Mouse (Mus musculus) embryo, embryonic 9.5 days (tissue): ENCODE measurements at regions not wholly inside any gene's neighbourhood (a gene's known extent, or its start where the extent isn't known, plus 50 kb on each side); places are given as distances from the start of the nearest gene placed in this dataset.
"Not testable (repeated sequence)": the region's sequence is repeated elsewhere in the genome, so short reads cannot be mapped to it uniquely, and the experiment has no call there.

Source experiments
- DNase-seq: peaks from one replicate; pipeline ENCODE4 v3.0.0-alpha.2; 2017; ENCODE audit errors: extremely low spot score

DNA sequence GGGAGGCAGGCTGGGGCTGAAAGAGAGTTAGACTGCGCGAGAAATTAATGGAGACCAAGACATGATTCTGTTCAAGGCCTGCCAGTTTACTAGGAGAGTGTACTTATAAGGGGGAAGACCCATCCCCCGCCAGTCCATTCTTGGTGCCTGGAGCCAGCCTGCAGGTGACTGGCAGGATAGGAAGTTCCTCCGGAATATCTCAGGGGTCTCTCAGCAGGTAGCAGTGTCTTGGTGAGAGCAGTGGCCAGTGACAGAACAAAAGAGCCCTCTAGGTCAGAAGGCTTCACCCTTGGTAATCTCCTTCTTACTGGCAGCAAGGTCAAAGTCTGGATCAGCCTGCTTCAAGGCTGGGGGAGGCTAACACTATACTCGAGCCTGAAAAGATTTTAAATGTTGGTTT is 83.7 kb upstream of the Zfp804b start:
- DNase-seq: no peak

DNA sequence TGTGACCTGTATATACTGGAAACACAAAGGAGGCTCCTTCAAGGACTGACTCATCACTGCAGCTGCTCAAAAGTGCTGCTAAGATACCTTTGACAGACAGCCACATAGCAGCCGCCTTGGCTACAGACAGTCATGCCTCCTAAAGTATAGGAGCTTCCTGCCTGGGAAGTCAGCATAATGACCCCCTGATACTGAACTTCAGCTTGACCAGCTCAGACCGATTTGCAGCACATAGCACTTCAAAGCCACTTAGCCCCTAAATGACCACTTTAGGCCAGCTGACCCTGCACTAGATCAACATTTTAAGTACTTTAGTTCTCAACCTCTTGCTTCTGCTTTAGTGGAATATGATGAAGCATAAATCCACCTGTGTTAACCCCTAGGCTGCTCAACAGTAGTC is 91.9 kb upstream of the Zfp804b start:
- no peak for DNase-seq

DNA sequence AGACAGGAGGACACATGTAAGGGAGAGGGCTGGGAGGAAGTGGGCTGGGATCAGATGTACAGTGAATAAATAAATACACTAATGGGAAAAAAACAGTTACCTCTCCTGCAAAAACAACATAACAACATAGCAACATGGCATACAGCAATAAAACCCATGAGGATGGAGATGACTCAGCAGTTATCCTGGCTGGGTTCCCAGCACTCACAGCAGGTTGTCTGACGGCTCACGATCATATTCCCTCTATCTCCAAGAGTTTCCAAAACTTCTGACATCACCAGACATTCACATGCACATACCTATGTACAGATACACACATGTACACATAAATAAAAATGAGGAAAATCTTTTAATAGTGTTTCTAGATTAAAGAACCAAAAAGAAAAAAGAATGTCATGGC is 103.4 kb upstream of the Zfp804b start:
- DNase-seq: no peak

DNA sequence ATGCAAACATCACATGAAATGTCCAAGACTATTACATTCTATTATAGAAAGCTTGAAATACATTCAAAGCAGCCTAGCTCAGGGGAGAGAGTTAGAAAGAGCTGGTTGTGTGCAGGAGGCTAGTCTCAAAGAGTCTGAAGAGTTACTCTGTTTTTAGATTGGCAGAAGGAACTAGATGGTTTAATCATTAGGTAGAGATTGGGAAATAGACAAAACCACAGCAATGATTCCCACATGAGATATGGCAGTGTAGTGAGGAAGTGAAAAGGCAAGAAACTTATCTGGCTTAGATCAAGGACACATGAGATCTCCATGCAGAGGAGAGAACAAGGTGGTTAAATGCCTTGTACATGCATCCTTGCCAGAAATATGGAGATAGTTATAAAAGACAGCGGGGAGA is 110.3 kb upstream of the Zfp804b start:
- no peak for DNase-seq

DNA sequence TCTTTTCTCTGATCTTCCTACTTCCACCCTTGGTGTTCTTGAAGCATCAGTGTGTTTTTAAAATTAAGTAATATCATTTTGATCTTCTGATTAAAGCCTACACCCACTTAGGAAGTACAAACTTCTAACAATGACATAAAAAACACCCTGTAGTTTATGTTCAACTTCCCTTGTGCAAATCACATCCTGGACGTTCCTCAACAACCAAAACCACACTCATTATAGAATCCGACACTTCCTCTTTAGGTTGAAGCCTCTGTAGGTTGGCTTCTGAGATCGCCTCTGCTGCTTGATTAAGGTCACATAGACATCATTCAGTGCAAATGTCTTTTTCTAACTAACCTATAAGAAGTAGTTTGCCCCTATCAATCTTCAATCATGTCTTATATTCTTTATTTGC is 112.5 kb upstream of the Zfp804b start:
- no peak for DNase-seq

DNA sequence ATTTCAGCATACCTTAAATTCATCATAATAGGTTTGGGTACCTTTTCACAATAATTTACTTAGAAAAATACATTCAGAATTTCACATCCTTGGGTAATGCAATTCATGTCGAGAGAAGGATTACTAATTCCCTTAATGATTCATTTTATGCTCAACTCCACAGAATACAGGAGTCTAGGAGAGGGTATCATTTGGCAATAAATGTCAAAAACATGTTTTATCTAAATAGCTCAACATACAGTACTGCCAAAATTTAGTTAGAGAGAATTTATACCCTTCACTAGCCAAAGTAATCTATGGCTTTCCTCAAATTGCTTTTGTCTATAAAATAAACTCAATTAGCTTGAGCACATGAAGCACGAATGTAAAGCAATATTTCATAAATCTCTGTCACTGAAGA is 144.6 kb upstream of the Zfp804b start:
- no peak for DNase-seq

DNA sequence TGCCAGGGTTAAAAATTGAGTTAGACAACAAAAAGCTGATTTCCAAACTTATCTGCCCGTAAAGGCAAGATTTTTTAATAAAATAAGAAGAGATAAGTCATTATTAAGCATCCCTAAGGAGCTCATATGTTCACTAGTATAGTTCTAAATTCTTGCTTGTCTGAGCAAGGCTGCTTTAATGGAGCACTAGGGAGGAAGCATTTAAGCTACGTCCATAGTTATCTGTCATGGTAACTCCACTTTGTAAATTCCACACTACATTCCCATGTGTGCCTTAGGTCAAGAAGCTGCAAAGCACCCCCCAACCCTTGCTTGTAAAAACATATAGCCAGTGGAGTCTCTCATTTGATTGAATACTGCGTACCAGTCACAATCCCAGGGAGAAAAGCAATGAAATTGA is 145.0 kb upstream of the Zfp804b start:
- DNase-seq: no peak

DNA sequence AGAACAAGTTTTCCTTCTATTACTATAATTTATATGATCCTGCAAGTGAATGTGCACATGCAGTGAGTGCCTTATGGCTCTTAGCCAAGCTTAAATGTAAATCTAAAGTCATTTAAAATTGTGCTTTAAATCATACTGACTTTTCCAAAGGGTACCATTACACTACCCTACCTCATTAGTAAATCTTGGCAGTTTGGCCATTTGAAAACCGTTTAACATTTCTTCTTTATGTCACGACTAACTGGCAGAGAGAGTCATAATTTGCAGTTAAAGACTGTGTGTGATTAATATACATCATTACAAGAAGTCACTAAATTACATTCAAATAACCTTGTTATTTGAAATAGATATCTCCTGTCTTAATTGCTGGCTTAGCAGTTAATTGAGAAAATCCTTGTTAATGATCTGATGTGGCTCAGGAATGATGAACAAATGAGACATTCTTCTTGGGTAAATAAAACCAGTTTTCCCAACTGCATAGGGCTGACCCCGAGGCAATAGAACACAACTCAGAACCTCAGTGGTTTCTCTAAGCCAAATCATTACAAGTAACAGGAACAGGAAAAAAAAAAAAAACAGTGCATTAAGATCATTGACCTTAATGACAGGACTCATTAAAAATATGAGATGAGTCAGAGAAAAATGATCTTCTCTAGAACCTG is 173.1 kb upstream of the Zfp804b start:
- no peak for DNase-seq

DNA sequence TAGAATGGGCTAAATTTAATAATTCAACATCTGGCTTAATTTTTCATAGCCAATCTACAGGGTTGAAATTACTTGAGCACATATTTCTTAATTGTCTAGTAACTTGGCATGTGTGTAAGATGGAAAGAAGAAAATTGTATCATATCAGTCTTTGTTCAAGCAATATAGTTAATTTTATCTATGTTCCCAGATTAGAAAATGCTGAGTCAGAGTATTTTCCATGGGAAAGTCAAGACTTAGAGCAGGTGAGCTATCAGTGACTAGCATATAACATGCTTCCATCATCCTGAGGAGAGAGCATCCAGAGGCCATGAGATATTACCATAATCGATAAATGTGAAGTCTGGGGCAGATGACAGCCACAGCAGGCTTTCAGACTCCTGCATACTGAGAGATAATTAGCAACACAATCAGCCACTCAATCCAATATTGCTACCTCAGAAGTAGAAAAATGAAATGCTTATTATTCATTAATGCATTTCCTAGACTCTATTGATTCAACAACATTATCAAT is 188.2 kb upstream of the Zfp804b start:
- DNase-seq: no peak

DNA sequence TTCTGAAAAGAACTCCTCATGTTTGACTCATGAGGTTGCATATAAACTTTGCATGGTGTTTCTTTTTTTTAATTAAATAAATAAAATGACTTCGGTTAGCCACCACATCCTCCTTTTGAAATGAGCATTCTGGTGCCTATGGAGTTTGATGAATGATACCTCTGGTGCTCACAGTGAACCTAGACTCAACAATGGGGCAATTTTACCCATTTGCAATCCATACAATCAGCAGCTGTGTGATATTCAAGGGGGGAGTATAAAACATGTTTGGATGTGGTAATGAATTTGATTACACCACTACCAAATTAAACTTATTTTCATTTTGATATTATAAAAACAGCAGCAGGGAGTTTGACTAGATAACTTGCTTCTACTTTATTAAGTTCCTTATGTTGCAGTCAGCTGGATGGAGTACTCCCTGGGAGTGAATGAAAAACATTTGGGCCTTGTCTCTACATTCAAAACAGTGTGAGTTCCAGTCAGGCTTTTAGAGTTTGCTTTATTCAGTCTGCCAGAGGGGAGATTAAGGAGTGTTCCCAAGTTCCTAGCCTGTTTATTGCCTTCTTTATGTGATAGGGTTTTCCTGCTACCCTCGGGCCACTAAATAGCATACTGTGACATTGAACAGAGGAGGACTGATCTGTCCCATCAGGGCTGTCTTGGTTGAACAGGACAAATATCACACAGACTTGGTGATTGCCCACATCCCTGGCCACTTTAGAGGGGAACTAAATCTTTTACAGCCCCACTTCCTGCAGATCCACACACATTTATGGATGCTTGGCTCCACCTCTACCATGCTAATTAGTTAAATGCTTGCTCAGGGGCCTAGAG is 195.5 kb upstream of the Zfp804b start:
- DNase-seq: no peak

DNA sequence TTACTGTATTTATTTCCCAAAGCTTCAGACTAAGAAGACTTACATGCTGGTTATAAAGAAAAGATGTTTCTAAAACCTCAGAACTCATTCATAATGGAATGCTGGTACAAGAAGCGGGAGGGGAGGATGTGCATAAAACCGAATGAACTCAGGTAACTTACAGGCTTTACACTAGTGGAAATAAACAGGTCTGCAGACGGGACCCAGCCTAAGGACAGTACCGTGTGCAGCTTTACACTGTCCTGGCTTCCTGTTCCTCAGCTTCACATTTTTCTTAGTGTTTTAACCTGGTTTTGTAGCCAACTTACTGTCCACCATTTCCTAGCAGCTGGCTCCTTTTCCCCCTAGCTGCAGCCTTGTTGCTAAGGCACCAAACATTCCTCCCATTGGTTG is 196.1 kb upstream of the Zfp804b start:
- DNase-seq: no peak

DNA sequence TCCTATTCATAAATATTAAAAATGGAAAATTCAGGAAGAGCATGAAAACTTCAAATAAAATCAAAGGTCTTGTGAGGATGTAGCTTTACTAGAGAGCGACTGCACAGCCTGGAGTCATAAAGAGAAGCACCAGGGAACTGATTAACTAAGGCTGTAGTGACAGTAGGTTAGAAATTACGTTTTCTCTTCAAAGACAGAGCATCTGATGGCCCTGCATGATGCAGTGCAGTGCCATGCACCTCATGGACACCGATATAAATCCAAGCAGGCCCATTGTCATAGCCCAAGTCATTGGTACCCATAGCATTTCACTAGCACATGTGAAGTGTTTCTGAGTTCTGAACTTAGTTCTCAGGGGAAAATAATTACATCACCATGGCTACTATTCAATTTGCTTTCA is 199.3 kb upstream of the Zfp804b start:
- no peak for DNase-seq

DNA sequence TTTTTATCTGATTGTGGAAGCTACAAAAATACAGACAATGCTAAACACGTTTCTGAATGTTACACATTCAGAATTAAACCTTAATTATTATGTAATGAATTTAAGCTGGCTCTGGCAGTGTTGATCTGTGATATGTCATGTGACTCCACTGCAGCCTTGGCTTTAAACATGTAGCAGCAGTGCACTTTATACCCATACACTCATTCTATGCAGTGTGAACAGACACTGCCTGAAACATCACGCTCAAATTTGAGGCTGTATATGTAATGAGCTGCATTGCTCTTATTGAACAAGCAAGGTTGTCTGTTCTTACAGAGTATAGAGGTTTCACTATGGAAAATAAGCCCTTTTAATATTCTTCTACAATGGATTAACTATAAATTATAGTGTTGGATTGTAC is 235.9 kb upstream of the Zfp804b start:
- no peak for DNase-seq

DNA sequence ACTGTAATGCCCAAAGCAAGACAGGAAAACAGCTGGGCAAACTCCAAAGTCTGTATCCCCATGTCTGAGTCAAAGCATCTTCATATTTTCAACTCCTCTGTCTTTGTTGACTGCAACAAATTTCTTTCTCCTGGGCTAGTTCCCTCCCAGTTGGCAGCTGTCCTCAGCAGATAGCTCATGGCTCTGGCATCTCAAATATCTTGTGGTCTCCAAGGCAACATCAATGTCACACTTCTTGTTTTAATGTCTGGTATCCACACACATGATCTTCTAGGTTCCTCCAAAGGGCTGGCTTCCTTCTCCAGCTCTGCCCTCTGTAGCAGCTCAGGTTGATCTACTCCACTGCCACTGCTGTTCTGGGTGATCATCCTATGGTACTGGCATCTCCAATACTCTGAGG is 242.0 kb upstream of the Zfp804b start:
- no peak for DNase-seq

DNA sequence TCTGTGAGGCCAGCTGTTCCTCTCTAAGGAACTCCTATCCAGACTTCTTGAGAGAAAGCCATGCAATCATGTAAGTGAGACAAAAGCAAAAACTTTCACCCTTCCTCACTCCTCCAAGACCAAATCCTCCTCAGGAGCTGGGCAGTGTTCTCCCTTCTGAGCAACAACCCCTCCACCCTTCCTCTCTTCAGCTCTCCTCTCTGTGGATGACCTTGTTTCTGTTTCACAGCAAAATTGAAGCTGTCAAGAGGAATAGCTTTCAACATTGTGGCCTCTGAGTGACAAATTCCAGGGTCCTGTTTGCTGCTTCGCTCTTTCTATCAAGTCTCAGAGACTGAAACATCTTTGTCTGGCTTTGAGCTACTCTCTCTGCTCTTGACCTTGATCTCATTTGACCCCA is 255.9 kb upstream of the Zfp804b start:
- DNase-seq: no peak

DNA sequence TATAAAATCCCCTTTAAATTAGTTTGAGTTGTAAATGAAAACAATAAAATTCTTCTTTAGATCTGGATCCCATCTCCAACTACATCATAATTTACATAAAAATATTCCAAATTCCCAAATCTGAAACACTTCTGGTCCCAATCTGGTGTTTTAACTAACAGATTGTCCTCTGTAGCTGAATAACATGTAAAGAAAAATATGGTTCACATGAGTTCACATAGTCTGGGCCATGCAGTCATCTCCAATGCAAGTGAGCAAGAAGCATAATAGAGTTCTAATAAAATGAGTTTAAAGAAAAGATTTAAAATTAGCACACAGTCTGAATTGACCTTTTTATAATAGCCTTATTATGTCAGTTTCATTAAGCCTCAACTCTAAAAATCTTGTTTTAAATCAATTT is 263.0 kb upstream of the Zfp804b start:
- no peak for DNase-seq

DNA sequence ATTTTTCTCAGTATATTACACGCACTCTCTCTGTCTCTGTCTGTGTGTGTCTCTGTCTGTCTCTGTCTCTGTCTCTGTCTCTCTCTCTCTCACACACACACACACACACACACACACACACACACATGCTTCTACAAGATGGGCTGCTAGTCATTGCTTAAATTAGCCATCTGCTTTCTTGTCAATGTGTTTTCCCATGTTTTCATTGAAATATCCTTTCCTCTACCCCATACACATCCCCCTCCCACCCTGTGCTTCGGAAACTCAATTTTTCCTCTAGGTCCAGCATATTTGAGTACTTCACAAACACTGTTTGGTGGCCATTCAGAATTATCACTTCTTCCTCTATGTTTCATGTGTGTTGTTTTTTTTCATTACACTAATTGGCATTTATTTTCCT is 263.4 kb upstream of the Zfp804b start:
- DNase-seq: no peak

DNA sequence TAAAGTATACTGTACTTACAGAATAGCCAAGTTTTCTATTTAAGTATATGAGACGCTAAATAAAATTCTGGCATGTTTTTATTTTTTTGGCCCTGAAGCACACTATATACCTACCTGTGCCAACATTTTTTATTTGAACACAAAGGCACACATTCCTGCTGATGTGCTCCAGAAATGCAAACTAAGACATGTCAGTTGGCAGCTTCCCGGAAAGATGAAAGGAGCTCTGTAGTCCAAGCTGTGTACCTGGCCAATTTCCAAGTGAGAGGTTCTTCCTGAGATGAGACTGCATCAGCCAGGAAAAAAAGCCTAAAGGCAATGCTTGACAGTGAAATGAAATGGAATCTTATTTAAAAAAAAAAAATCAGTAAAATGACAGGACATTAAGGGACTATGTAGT is 305.0 kb upstream of the Steap4 start:
- DNase-seq: no peak

DNA sequence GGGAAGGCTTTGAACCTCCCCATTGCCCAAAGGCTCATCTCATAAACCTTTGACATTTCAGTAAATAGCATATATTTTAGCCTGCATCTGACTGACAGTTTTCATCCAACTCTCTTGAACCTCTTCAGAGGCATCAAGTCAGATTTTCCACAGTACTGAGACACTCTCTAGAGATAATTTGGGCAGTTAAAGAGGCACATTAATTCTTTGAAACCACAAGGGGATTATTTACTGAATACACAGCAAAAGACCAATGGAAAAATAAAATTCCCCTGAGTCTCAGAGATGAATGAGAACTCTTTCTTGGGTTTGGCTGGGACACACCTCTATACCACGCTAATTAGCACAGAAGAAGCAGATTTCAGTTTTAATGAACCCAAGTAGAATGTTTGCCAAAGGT is 258.5 kb upstream of the Steap4 start:
- DNase-seq: no peak

DNA sequence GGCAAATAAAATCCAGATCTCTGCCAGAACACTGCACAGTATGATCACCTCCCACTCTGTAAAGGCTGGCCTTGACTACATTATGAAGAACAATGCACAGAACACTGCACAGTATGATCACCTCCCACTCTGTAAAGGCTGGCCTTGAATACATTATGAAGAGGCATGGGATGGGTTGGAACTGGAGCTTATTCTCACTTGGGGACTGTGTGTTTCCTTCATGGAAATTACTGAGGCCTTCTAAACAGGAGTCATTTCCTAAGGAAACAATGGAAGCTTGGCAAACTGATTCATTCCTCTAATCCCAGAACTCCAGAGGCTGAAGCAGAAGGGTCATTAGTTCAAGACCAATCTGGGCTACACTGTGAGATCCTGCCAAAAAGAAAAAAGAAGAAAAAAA is 240.7 kb upstream of the Steap4 start:
- no peak for DNase-seq

DNA sequence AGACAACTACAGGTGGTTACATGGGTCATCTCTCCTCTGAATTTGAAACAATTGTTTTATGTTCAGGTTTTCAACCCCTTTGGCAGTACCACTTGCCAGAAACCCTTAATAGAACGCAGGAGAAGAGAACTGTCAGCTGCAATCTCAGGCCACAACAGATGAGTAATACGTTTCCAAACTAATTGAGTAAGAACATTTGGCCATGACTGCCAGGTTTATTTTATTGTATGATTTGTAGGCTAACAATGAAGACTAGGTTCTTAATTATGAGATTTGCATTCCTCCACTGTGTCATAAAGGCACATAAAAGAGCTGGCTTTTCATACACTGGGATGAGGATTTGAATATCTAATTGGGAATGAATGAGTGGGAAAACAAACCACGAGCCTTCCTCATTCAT is 240.2 kb upstream of the Steap4 start:
- DNase-seq: no peak

DNA sequence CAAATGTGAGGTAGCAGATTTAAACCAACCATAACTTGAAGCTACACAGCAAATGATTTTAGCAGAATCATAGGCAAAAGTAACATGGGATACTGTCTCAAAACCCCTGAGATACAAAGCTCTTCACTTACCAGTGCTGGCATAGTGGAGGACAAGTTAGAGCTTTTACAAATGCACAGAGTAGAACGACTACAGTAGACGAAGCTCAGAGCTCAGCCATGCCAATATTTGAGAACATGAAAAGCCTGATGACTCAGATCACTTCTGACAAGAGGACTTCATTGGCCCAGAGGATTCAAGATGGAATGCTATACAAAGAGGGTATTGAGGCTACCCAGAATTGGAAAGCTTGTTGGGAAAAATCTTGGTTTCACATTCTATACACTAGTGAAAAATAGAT is 239.6 kb upstream of the Steap4 start:
- DNase-seq: no peak

DNA sequence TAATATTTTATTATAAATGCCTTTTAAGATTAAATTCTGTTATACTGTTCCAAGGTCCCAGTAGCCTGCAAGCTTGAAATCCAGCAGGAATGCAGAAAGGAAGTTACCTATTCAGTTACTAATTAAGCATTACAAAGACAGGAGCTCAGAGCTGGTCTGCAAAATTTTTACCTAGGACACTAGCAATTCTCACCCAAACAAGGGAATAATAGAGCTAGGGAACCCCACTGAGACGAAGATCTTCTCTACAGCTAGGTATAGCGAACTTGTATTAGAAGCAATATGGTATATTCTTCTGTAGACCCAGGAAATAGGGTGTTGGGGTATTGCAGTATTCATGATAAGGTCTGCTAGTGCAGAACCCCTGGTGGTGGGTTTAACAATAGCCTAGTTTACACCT is 227.7 kb upstream of the Steap4 start:
- not testable (repeated sequence) for DNase-seq

DNA sequence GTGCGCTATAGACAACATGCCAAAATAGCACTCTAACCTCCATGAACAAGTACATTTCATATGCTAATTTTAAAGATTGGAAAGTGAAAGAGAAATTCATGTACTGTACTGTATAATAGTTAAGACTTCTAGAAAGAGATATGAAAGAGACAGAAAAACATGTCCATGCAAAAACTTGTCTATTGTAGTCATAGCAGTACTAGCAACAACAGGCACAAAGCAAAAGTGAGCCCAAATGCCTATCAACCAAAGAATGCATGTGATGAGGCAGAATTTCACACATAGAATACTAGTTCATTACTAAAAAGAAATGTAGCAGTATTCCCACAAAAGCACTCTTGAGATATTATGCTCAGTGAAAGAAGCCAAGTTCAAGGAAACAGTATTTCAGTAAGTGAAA is 180.4 kb upstream of the Steap4 start:
- no peak for DNase-seq
